Mouse (Mus musculus) kidney, adult 2 months (tissue): ENCODE results near the gene Asb17. TPM values are rescaled to one million over a fixed set of nuclear protein-coding genes. Genes with fewer than 3 reads are reported as not detected.

Experiments
- DNase-seq: peaks from one replicate; pipeline ENCODE4 v3.0.0; 2021
- H3K27ac ChIP-seq: fragments of 200-500 bp; 2 replicates; pipeline ENCODE4 v1.5.1; 2012; ENCODE audit warnings: low read depth, low read length, control low read depth, inconsistent platforms; ENCODE audit not compliant: insufficient read depth
- H3K27me3 ChIP-seq: fragments of 200-500 bp; replicated peaks from 2 replicates; pipeline ENCODE4 v1.6.1; 2012; ENCODE audit warnings: mild to moderate bottlenecking, moderate library complexity, low read length, inconsistent platforms; ENCODE audit not compliant: control insufficient read depth, insufficient read depth
- H3K36me3 ChIP-seq: fragments of 200-500 bp; 2 replicates; pipeline ENCODE4 v1.6.1; 2012; ENCODE audit warnings: mild to moderate bottlenecking, moderate library complexity, low read length, inconsistent platforms; ENCODE audit not compliant: control insufficient read depth, insufficient read depth
- H3K4me1 ChIP-seq: fragments of 200-500 bp; 2 replicates; pipeline ENCODE4 v1.6.1; 2011; ENCODE audit warnings: low read length; ENCODE audit not compliant: control insufficient read depth, insufficient read depth
- H3K4me3 ChIP-seq: fragments of 200-500 bp; 2 replicates; pipeline ENCODE4 v1.5.1; 2011; ENCODE audit warnings: mild to moderate bottlenecking, low read depth, low read length, control low read depth; ENCODE audit not compliant: insufficient read depth
- CTCF ChIP-seq: fragments of 200-500 bp; conservative IDR thresholded peaks from 2 replicates; pipeline ENCODE4 v1.5.1; 2011; ENCODE audit warnings: low read depth, mild to moderate bottlenecking, control low read depth, low read length, moderate library complexity, mixed read lengths; ENCODE audit not compliant: insufficient read depth, insufficient read length
- POLR2A ChIP-seq: fragments of 200-500 bp; IDR thresholded peaks from one replicate; pipeline ENCODE4 v1.6.1; 2011; ENCODE audit warnings: low read depth, low read length, control low read depth
- WGBS: fragments of 180-500 bp; shearing (Covaris S2); methylation state at CpG from one replicate; pipeline ENCODE4 v1.1.7; 2018; 5-methylcytosine and 5-hydroxymethylcytosine counted together
- polyA plus RNA-seq: library from polyadenylated mRNA; depleted of rRNA; stranded (reverse); fragments of >200 nt; gene quantifications from 2 replicates; pipeline ENCODE4 v1.2.3, GENCODE M21; 2012; rRNA removed

The Asb17 gene
- polyA plus RNA-seq, result 0.05 and 0.15 TPM in 2 replicates

DNA sequence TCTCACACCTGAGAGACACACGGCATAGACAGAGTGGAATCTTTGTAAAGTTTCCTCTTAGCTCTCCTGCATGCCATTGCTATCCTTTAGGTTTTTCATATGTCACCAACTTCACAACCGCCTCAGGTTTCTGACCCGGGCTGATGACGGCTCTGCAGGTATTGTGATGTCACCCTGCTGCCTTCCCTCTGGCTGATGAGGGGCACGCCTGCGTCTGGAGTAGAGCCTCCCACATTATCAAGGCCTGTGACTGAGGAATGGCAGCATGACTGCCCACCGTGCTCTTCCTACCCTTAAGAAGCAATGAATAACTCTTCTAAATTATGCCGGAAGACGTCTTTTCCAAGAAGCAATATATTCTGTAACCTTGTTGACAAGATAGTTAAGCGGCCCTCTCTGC lies at the start of gene Asb17:
Asb17 (plus strand) TSS at position 180 of the 400 bp plus-strand sequence.
- no peak for DNase-seq
- H3K27ac ChIP-seq, result no peak within 1 kb of the TSS
- no peaks in the 10 kb centered on the region for H3K36me3 ChIP-seq
- TF ChIP-seq CTCF (no peak), POLR2A (no peak)
- H3K4me3 ChIP-seq, result no peak within 1 kb of the TSS
- H3K27me3 ChIP-seq, result no peaks in the 10 kb centered on the region
- 84% methylated on average over 10 of the region's 10 CpGs for WGBS
- H3K4me1 ChIP-seq, result no peaks in the 10 kb centered on the region

- Histone ChIP-seq H3K27ac (no peak overlapping the region), H3K4me3 (no peak overlapping the region), H3K4me1 (no peaks in the 10 kb centered on the region), H3K36me3 (no peaks in the 10 kb centered on the region), H3K27me3 (no peaks in the 10 kb centered on the region)
- 47% methylated on average over 7 of the region's 7 CpGs for WGBS
- DNase-seq, result no peak
- TF ChIP-seq POLR2A (no peak), CTCF (no peak)
Measured at GRCm38 (mm10) chr3:153797574-153797973, 46.4 kb upstream of the Asb17 start.

GRCm38 (mm10) chr3:153799603-153800002 lies 44.4 kb upstream of the Asb17 start:
- H3K36me3 ChIP-seq, result no peaks in the 10 kb centered on the region
- H3K27me3 ChIP-seq, result no peaks in the 10 kb centered on the region
- H3K27ac ChIP-seq, result no peak overlapping the region
- H3K4me1 ChIP-seq, result no peaks in the 10 kb centered on the region
- TF ChIP-seq CTCF, result no peak
- no peak for TF ChIP-seq POLR2A
- H3K4me3 ChIP-seq, result no peak overlapping the region
- no peak for DNase-seq
- 93% methylated on average over 11 of the region's 11 CpGs for WGBS

DNA sequence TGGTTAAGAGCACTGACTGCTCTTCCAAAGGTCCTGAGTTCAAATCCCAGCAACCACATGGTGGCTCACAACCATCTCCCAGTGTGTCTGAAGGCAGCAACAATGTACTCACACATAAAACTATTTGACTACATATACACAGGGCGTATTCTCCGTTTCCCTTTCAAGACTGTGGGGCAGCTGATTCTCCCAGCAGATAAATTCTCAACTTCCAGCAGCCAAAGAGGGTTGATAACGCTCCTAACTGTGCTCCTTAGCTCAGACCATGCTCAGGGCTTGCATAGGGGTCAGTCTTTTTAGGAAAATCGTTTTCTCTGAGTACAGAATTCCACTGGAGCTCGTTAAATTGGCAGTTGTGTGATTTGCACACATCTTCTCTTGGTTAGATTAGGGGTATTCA lies 43.3 kb upstream of the Asb17 start:
- Histone ChIP-seq H3K27ac (no peak overlapping the region), H3K36me3 (no peaks in the 10 kb centered on the region), H3K4me1 (no peaks in the 10 kb centered on the region), H3K27me3 (no peaks in the 10 kb centered on the region), H3K4me3 (no peak overlapping the region)
- no peak for DNase-seq
- 73% methylated on average over 5 of the region's 5 CpGs for WGBS
- TF ChIP-seq POLR2A (no peak), CTCF (no peak)

- 80% methylated on average over 6 of the region's 6 CpGs for WGBS
- DNase-seq, result no peak
- Histone ChIP-seq H3K27ac (no peak overlapping the region), H3K4me1 (peaks cover 3% of the 10 kb centered on the region; the same call in 1 of the 2 replicates), H3K4me3 (no peak overlapping the region), H3K36me3 (no peaks in the 10 kb centered on the region), H3K27me3 (no peaks in the 10 kb centered on the region)
- TF ChIP-seq CTCF (no peak), POLR2A (no peak)
Measured at GRCm38 (mm10) chr3:153801541-153801940, 42.5 kb upstream of the Asb17 start.

DNA sequence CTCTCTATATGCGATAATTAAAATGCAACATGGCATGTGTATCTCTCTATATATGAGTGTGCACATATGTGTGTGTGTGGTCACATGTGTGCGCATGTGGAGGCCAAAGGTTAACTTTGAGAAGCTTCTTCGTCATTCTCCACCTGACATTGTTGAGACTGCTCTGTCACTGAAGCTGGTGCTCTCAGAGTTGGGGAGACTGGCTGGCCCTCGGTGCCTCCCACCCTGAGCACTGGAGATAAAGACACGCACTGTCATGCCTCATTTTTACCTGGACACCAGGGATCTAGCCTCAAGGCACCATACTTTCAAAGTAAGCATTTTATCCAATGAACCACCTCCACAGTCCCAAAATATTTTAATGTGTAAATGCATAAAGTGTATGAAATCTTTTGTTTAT lies 41.4 kb upstream of the Asb17 start:
- H3K4me1 ChIP-seq, result peaks cover 3% of the 10 kb centered on the region; the same call in 1 of the 2 replicates
- no peaks in the 10 kb centered on the region for H3K27me3 ChIP-seq
- no peak overlapping the region for H3K27ac ChIP-seq
- WGBS, result 87% methylated on average over 5 of the region's 5 CpGs
- H3K36me3 ChIP-seq, result no peaks in the 10 kb centered on the region
- TF ChIP-seq POLR2A (no peak), CTCF (no peak)
- H3K4me3 ChIP-seq, result no peak overlapping the region
- DNase-seq, result no peak

- no peak for DNase-seq
- H3K4me3 ChIP-seq, result no peak overlapping the region
- peaks cover 3% of the 10 kb centered on the region; the same call in 1 of the 2 replicates for H3K4me1 ChIP-seq
- no peaks in the 10 kb centered on the region for H3K36me3 ChIP-seq
- TF ChIP-seq POLR2A (no peak), CTCF (no peak)
- H3K27ac ChIP-seq, result no peak overlapping the region
- WGBS, result 96% methylated on average over 7 of the region's 7 CpGs
- no peaks in the 10 kb centered on the region for H3K27me3 ChIP-seq
Measured at GRCm38 (mm10) chr3:153804032-153804431, 40.0 kb upstream of the Asb17 start.
